ENCODE assay signal across 12 mouse cellular contexts in genomic region chr9:107434851-107435250, GRCm38 (mm10). TPM values are rescaled to one million over a fixed set of nuclear protein-coding genes. Genes with fewer than 3 reads are reported as not detected.
A peak's percentile ranks its signal among the peaks of the same experiment; 100 is the strongest.
DNase-seq lines count a peak whose midpoint lies in the region; ATAC-seq lines count a peak whose summit lies in the region.
"Had no signal": no experiment of that assay in that cellular context is flagged by ENCODE, and none has a peak within 500 bp of the region (broad histone marks: within the 10 kb centered on the region; RNA-seq: fewer than 3 reads in every experiment).

No protein-coding gene starts in this region.

- no peaks in the 10 kb centered on the region for H3K9me3 ChIP-seq in heart, embryonic 10.5 days
- H3K9me3 ChIP-seq in embryonic facial prominence, embryonic 14.5 days (ENCODE audit: control insufficient read depth, low read length) = no peaks in the 10 kb centered on the region
- H3K9me3 ChIP-seq in hindbrain, embryonic 12.5 days (replicated peaks) = no peaks in the 10 kb centered on the region
- no peaks in the 10 kb centered on the region for H3K9me3 ChIP-seq in midbrain, embryonic 11.5 days (ENCODE audit: control insufficient read depth, low read length)
- H3K9me3 ChIP-seq: kidney, embryonic 15.5 days had no signal

- no peak for DNase-seq in heart, embryonic 10.5 days (ENCODE audit: low spot score)
- DNase-seq in heart, adult 8-10 months (ENCODE audit: low spot score) = no peak
- peak; percentile 30 for DNase-seq in embryonic facial prominence, embryonic 14.5 days (ENCODE audit: low spot score)
- peak; percentile 86 for DNase-seq in midbrain, embryonic 11.5 days (ENCODE audit: low spot score, missing footprints)
- no peak for DNase-seq in natural killer cell, adult 2 months (ENCODE audit: low spot score in 2 of 2)
- DNase-seq in urinary bladder, adult 2 months (ENCODE audit: low spot score) = no peak
- DNase-seq: cerebellum, adult 11 months had no signal

- H3K27me3 ChIP-seq in heart, embryonic 10.5 days (ENCODE audit: insufficient read depth, poor library complexity, severe bottlenecking) = 0 out of 2 replicates have a peak, but pooled peaks cover 4% of the 10 kb centered on the region
- no peaks in the 10 kb centered on the region for H3K27me3 ChIP-seq in embryonic facial prominence, embryonic 14.5 days (replicated peaks; ENCODE audit: control insufficient read depth, insufficient read depth, low read length)
- 0 out of 2 replicates have a peak, but pooled peaks cover 4% of the 10 kb centered on the region for H3K27me3 ChIP-seq in hindbrain, embryonic 12.5 days
- H3K27me3 ChIP-seq in midbrain, embryonic 11.5 days (ENCODE audit: control insufficient read depth, insufficient read depth, low read length) = no peaks in the 10 kb centered on the region

- peak; percentile 44; the same call in 1 of the 2 replicates for ATAC-seq in embryonic facial prominence, embryonic 14.5 days (ENCODE audit: low read depth)
- peak; percentile 59 for ATAC-seq in hindbrain, embryonic 12.5 days (ENCODE audit: low FRiP score)
- peak; percentile 75 for ATAC-seq in midbrain, embryonic 11.5 days (ENCODE audit: low FRiP score)
- no peak for ATAC-seq in erythroid progenitor cell, adult 5-6 weeks (replicated peaks; ENCODE audit: low FRiP score, poor library complexity, severe bottlenecking)

- 16% methylated on average over 6 of the region's 6 CpGs for WGBS in heart, embryonic 10.5 days
- WGBS in embryonic facial prominence, embryonic 14.5 days = 37% methylated on average over 6 of the region's 6 CpGs
- 18% methylated on average over 6 of the region's 6 CpGs for WGBS in hindbrain, embryonic 12.5 days
- 28% methylated on average over 6 of the region's 6 CpGs for WGBS in midbrain, embryonic 11.5 days

- H3K27ac ChIP-seq in heart, embryonic 10.5 days = peak overlapping the region; percentile 50; the same call in 1 of the 2 replicates
- no peak overlapping the region for H3K27ac ChIP-seq in embryonic facial prominence, embryonic 14.5 days (replicated peaks; ENCODE audit: low read depth, low read length)
- H3K27ac ChIP-seq in hindbrain, embryonic 12.5 days = peak overlapping the region; percentile 79
- peak overlapping the region; percentile 17; the same call in 1 of the 2 replicates for H3K27ac ChIP-seq in midbrain, embryonic 11.5 days (ENCODE audit: low read depth, low read length)
- H3K27ac ChIP-seq: kidney, embryonic 15.5 days; macrophage had no signal

- no peak overlapping the region for H3K4me2 ChIP-seq in embryonic facial prominence, embryonic 14.5 days (ENCODE audit: low read depth, low read length)
- no peak overlapping the region for H3K4me2 ChIP-seq in hindbrain, embryonic 12.5 days (replicated peaks)
- no peak overlapping the region for H3K4me2 ChIP-seq in midbrain, embryonic 11.5 days
- H3K4me2 ChIP-seq: kidney, embryonic 15.5 days; liver, embryonic 11.5 days had no signal

- no peak overlapping the region for H3K9ac ChIP-seq in embryonic facial prominence, embryonic 14.5 days (ENCODE audit: low read depth, low read length)
- H3K9ac ChIP-seq in hindbrain, embryonic 12.5 days = no peak overlapping the region
- H3K9ac ChIP-seq in midbrain, embryonic 11.5 days (ENCODE audit: low read length) = no peak overlapping the region
- H3K9ac ChIP-seq: kidney, embryonic 15.5 days had no signal

- no peaks in the 10 kb centered on the region for H3K36me3 ChIP-seq in heart, embryonic 10.5 days
- no peaks in the 10 kb centered on the region for H3K36me3 ChIP-seq in embryonic facial prominence, embryonic 14.5 days (ENCODE audit: control insufficient read depth, insufficient read depth, low read length)
- H3K36me3 ChIP-seq in hindbrain, embryonic 12.5 days = no peaks in the 10 kb centered on the region
- H3K36me3 ChIP-seq in midbrain, embryonic 11.5 days (ENCODE audit: control insufficient read depth, insufficient read depth, low read length) = no peaks in the 10 kb centered on the region
- H3K36me3 ChIP-seq: kidney, embryonic 15.5 days had no signal

- peaks cover 82% of the 10 kb centered on the region for H3K4me1 ChIP-seq in heart, embryonic 10.5 days
- H3K4me1 ChIP-seq in embryonic facial prominence, embryonic 14.5 days (ENCODE audit: control insufficient read depth, insufficient read depth, low read length) = peaks cover 12% of the 10 kb centered on the region
- H3K4me1 ChIP-seq in hindbrain, embryonic 12.5 days = peaks cover 77% of the 10 kb centered on the region
- peaks cover 20% of the 10 kb centered on the region for H3K4me1 ChIP-seq in midbrain, embryonic 11.5 days (ENCODE audit: control insufficient read depth, insufficient read depth, low read length)

- 0 out of 2 replicates have a peak overlapping the region, but pooled peaks have one; percentile 3 for H3K4me3 ChIP-seq in heart, embryonic 10.5 days
- H3K4me3 ChIP-seq in embryonic facial prominence, embryonic 14.5 days (ENCODE audit: low read depth, low read length) = no peak overlapping the region
- H3K4me3 ChIP-seq in hindbrain, embryonic 12.5 days = no peak overlapping the region
- H3K4me3 ChIP-seq in midbrain, embryonic 11.5 days (ENCODE audit: low read depth, low read length) = no peak overlapping the region
- H3K4me3 ChIP-seq: kidney, embryonic 15.5 days had no signal

RNA-seq across cellular contexts. Expression of gene Cacna2d2, which starts 35.4 kb away (rescaled TPM):
- polyA plus RNA-seq in heart, embryonic 10.5 days (2016; fragmentation: Nextera tagmentation; extraction: Ambion mirVana) = 6.8 TPM in 2 replicates
- total RNA-seq in heart, adult 8-10 months (2022) = 10 to 100 TPM; 10.4 to 18.4 (median 12.3) TPM
- 0.88 and 0.93 TPM in 2 replicates for polyA plus RNA-seq in embryonic facial prominence, embryonic 14.5 days (2014; fragmentation: Nextera tagmentation; extraction: Ambion mirVana)
- polyA plus RNA-seq in hindbrain, embryonic 12.5 days (2016; fragmentation: Nextera tagmentation; extraction: Ambion mirVana) = 4.6 and 4.7 TPM in 2 replicates
- 1.3 and 1.7 TPM in 2 replicates for polyA plus RNA-seq in midbrain, embryonic 11.5 days (2014; fragmentation: Nextera tagmentation; extraction: Ambion mirVana)
- total RNA-seq in erythroid progenitor cell, adult 5-6 weeks (2015; ENCODE audit: low replicate concordance) = not detected in 2 replicates
- total RNA-seq in erythroid progenitor cell, adult 5-6 weeks (2017; ENCODE audit: low replicate concordance) = not detected in 2 replicates
- 0.46 and 0.84 TPM in 2 replicates for polyA plus RNA-seq in urinary bladder, adult 2 months (2012; rRNA removed)
- polyA plus RNA-seq: macrophage had no signal

Comparison
In these comparisons a context has a peak if more than half of its experiments do, and no peak if none do; other contexts are left out.
1. DNase-seq: peak in embryonic facial prominence, embryonic 14.5 days (single experiment) and midbrain, embryonic 11.5 days (single experiment); none in heart, embryonic 10.5 days (single experiment), heart, adult 8-10 months (single experiment), natural killer cell, adult 2 months (0 of 2) and urinary bladder, adult 2 months (single experiment).